Mouse (Mus musculus): ENCODE measurements at regions not wholly inside any gene's neighbourhood (a gene's known extent, or its start where the extent isn't known, plus 50 kb on each side); places are given as distances from the start of the nearest gene placed in this dataset.

DNA sequence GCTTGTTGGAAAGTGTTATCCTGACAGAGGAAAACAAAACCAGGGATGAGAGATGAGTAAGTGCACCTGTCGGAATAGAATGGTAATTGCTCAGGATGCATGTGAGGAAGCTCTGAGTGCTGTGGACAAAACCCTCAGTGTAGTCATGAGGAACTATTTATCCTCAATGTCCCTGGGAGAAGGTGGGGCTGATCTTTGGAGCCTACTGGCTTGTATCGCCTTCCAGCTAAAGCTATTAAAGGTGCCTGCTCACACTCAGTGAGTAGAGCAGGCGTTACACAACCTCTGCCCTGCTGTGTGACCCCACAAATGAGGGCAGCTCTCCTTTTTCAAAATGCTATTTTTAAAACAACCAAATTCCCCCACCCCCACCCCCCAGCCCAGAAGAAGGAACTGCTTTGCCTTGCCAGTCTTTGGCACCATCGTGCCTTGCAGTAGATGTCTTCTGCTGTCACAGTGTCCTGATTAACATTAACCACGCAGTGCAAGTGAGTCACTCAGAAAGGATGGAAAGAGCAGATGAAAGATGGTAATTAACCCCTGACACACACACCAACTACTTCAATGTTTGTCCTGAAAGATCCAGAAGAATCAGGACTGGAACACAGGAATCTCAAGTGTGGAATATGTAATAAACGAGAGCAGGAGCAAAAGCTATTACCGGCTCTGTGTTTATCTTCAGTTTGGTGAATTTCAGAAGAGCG, 440.8 kb upstream of the Tnp1 start:
- no peak for DNase-seq (ENCODE audit: low spot score in 2 of 2)

DNA sequence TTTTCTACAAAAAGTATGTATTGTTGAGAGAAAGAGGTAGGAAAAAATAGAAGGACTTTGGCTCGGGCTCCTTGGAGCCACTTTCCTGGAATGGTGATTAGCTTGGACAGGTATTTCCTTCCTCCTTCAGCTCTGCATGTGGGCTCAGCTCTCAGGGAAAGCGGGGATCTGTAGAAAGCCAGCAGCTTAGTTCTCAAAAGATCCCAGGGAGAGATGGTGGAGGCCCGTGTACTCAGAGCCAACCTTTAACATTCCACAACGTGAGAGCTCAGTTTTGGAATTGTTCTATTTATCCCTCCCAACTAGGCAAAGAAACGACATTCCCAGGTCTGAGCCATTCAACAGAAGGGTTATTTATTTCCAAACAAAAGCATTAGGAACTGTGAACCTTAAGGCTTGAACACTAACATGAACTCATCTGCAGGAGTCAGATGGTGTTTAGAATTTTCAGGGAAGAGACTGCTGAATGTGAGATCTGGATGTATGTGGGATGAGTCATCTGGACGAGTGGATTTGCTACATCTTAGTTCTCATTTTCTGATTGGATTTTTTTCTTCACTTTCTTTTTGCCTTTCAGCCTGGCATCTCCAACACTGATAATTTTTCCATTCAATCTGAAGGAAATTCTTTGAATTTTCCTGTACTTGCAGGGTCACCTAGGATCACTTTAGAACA, 428.6 kb upstream of the Tnp1 start:
- no peak for DNase-seq (ENCODE audit: low spot score in 2 of 2)

DNA sequence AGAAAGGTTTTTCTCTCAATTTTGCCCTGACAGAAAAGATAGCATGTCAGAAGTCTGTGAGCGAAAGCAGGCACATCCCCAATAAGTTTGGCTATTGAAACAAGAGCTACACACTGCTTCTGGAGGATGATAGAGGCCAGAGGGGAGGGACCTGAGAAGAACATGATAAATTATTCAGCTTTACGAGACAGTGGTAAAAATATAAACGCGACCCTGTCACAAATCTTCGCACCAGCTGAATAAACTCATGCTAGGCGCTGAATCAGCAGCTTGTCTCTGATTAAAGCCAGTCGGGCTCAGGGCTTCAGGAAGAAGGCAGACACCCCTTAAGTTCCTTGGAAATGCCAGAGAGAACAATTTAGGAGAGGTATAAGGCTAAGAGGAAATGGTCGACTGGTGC, 422.7 kb upstream of the Tnp1 start:
- no peak for DNase-seq (ENCODE audit: low spot score in 2 of 2)

DNA sequence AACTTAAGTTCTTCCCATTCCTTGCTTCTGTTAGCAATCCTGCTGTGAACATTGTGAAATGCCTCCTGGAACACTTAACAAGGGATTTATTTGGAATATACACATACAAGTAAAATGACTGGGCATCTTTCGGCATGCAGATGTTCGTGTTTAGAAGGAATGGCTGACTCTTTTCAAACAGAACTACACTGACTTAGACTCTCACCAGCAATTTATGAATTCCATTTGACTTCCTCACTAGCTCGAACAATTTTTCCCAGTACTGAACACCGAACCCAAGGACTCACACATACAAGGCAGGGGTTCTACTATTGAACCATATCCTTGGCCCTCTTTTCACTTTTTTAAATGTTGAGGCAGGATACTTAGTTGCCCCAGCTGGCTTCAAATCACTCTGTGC, 412.4 kb upstream of the Tnp1 start:
- no peak for DNase-seq (ENCODE audit: low spot score in 2 of 2)

DNA sequence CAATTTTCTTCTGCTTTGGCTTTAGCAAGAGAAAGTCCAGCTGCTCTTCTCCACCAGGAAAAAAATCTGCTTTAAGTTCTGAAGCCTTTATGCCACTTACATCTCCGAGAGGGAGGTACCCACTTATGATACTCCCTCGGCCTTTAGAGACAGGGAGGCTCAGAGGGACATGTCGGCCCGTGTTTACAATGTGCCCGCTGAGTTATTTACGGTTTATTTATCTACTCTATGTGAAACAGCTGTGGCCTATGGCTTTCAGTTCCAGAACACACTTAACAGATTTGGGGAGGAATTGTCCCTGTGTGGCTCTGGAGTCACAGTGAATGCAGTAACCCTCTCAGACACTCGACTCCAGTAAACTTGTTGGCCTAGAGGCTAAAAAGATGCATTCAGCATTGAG, 409.3 kb upstream of the Tnp1 start:
- no peak for DNase-seq (ENCODE audit: low spot score in 2 of 2)

DNA sequence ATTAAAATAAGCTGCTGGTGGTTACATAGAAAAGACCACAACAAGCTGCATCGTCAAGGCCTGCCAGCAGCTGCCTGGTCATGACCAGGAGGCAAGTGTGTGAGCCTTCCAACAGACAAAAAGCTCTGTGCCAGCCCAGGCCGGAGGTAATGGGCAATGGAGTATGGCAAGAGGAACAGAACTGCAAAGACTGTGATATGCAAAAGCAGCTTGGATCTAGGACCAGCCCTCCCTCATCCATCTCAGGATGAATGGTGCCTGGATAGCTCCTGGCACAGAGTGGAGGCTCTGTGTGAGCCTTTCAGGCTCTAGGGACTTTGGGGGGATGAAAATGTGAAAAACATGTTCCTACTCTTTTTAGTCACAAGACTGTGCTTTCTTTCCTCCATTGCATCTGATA, 402.5 kb upstream of the Tnp1 start:
- no peak for DNase-seq (ENCODE audit: low spot score in 2 of 2)

DNA sequence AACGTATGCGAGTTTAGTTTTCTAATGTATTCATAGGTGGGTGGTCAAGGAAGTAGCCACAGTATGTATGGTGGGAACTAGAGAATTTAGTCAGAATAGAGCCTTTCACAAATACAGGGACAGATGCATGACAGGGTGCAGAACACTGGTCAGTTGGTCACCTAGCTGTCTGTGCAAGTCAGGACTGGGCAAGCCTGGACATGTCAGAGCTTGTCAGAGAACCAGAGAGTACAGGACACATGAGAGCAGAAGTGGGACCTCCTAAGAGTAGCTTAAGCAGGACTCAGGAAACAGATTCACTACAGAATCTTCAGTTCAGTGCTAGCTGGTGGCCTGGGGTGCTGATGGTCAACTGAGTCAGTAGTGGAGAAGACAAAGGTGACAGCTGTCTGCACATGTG, 395.7 kb upstream of the Tnp1 start:
- no peak for DNase-seq (ENCODE audit: low spot score in 2 of 2)

DNA sequence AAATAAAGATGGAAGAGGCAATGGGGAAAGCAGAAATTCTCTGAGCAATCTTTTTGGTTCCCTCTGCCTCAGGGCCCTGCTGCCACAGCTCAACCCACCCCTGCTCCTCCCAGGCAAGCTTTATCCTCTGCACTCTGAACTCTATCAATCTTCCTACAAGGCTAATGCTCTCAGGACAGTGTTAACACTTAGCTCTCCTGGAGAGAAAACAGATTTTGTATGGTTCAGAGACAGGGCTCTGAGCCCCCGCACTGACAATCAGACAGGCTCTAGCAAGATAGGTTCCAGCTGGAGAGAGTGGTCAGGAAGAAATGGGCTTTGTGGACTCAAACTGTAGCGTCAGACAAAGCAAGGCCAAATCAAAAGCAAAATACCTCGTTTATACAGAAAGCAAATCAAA, 383.5 kb upstream of the Tnp1 start:
- no peak for DNase-seq (ENCODE audit: low spot score in 2 of 2)

DNA sequence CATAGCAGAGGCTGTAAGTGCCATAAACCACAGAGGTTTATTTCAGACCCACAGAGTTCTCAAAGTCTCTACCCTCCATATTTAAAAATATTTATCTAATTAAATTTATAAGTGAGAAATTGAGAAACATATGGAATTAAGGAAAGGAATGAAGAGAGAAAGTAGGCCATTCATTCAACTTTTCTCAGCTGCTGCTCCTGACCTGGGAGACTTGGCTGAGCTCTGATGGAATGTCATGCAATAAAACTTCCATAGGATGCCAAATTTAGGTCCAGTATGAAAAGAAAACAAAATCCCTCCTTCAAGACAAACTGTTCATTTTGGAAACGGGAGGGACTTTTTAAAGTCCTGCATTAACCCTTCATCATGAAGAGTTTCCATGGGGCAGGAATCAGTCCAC, 379.3 kb upstream of the Tnp1 start:
- DNase-seq (ENCODE audit: low spot score in 2 of 2) = no peak

DNA sequence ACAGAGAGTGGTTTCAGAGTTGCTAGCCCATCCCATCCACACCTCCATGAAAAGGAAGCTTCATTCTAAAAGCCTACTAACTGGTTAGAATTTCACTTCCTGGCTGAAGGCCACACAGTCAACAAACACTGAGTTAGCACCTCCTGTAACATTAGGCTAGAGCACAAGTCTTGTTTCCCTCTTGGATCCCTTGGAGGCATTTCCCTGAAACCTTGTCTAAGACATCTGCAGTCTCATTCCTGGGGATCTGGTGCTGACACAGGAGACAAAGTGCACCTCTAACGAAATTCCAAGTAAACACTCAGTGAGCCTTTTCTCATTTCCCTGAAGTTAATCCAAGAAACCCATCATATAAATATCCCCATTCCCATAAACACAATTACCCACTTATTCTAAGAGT, 378.8 kb upstream of the Tnp1 start:
- no peak for DNase-seq (ENCODE audit: low spot score in 2 of 2)

DNA sequence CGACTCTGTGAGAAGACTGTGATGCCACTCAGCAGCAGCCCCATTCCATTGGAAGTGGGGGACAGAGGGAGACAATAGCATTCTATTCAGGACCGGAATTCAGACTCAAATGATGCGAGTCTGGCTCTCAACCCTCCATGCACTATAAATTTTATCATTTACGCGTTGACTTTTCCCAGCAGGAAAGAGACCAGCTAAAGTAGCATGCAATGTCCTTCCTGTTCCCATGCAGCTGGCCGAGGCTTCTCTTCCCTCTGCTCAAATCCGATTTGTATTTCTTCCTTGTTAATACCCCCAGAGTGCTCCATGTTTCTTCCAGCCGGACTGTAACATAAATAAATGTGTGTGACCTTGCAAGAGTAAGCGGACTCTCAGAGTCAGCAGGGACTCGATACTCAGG, 376.4 kb upstream of the Tnp1 start:
- DNase-seq (ENCODE audit: low spot score in 2 of 2) = no peak

DNA sequence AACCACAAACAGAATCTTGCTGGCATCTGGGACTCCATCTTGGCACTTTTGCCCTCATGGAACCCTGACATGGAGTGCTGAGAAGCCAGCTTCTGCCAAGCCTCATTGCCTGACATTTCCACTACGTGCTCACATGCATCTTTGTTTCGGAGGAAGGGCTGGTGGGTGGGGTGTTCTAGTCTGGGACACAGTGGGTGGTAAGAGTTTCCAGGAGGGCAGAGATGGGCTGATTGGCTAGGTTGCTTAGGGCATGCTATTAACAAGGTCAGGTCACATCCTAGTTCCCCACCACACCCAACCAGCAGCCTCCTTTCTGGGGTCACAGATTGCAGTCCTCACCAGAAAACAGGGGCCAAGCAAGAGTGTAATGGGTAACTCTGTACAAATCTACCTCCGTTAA, 374.3 kb upstream of the Tnp1 start:
- DNase-seq (ENCODE audit: low spot score in 2 of 2) = no peak

DNA sequence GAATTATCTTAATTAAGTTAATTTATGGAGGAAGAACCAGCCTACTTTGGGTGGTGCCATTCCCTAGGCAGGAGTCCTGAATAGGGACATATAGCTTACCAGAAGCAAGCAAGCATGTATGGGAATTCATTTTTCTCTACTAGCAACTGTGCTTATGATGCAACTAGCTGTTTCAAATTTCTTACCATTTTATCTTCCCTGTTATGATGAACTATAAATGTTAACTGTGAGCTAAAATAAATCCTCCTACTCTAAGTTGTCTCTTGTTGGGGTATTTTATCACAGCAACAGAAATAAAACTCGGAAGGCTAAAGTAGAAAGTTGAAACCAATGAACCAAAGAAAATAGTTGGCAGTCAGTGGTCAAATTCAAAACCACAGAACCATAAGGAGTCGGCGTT, 373.5 kb upstream of the Tnp1 start:
- no peak for DNase-seq (ENCODE audit: low spot score in 2 of 2)

DNA sequence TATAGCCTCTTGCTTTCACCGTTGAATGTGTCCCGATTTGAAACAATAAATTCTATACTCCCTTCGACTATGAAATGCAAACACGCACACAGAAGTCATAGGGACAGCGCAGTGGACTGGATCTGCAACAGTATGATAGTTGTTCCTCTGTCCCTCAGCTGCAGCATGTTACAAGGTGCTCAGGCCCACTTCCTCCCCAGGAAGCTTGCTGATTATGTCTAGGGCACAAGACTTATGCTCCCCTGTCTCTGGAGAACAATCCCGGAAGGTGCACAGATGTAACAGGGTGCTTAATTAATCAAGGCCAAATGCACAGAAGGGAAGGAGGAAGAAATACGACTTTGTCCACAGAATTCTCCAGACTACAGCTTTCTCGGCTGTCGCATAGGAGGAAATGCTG, 365.9 kb upstream of the Tnp1 start:
- DNase-seq (ENCODE audit: low spot score in 2 of 2) = no peak

DNA sequence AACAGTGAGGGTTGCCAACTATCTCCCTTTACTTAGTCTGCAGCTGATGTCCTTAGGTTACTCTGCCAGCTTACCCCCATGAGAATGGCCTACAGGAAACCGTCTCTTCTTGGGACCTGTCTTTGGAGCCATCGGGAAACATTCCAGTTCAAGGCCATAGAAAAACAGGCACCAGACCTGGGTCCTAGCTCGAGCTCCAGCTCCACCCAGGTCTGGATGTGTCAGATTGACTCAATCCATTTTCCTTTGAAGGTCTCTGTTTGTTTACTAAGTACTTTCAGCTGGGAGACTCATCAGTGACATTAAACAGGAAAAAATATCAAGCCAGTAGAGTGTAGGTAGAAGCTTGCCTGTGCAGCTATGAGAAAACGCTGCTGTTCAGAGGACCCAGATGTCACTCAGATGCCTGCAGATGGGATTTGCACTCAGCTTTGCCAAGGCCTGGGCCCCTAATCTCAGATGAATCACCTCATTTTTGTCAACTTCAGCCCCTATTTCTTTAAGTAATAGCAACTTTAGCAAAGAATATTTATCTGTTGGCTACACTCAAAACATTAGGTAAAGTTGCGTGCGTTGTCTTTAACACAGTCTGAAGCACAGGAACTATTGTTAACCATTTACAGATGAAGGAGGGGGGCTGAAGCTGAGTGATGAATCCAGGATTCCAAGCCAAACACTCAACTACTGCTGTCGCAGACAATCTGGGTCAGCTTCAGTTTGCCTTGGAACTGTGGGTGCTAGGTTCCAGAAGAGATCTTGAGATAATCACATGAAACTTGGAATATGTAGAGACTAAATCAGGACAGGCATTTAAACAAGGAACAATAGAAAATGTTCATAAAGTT, 359.0 kb upstream of the Tnp1 start:
- DNase-seq (ENCODE audit: low spot score in 2 of 2) = no peak

DNA sequence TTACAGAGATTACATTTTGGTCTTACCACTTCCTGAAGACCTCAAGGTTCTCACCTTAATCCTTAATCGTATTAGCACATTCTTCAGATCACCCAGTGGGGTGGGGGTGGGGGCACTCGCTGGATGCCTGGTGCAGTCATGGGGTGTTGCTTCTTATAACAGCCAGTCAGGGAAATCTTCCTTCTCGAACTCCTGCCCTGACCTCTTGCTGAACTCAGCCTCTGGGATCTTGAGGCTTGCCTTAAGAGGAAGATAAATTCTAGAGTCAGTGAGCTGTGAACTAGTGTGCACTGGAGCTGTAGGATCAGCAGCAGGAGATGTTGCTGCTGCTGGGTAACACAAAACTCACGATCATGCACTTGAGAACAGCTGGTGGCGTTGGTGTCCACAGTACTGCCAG, 352.5 kb upstream of the Tnp1 start:
- no peak for DNase-seq (ENCODE audit: low spot score in 2 of 2)

DNA sequence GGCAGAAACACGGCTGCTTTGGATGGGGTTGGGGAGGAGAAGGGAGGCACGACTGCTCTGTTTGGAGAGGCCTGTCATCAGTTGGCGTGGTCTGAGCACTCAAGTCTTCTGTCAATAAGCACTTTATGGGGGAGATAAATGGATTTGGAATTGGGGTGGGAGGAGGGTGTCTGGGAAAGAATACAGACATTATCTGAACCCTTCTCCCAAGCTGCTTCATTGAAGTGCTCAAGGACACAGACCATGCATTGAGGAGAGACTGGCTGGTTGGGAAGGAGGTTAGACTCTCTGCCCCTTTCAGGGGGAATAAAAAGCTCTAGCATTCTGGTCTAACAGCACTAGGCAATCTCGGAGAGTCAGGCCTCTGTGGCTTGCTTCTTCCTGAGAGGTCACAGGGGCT, 350.1 kb upstream of the Tnp1 start:
- no peak for DNase-seq (ENCODE audit: low spot score in 2 of 2)

DNA sequence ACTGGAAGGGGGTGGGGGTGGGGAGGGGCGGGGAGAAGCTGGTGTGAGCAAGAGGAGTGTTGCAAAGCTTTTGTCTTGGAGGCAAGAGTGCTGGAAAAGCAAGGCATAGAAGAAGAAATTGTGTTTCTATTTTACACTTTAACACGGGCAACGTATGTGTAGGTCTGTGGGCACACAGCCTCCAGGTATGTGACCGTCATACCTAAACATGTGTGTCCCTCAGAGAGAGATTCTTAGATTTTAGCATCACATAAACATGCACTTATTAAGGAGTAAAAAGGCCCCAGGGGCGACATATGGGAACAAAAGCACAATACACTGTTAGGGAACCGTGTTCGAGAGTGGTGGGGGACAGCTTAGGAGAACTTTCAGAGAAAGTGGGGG, 348.6 kb upstream of the Tnp1 start:
- no peak for DNase-seq (ENCODE audit: low spot score in 2 of 2)

DNA sequence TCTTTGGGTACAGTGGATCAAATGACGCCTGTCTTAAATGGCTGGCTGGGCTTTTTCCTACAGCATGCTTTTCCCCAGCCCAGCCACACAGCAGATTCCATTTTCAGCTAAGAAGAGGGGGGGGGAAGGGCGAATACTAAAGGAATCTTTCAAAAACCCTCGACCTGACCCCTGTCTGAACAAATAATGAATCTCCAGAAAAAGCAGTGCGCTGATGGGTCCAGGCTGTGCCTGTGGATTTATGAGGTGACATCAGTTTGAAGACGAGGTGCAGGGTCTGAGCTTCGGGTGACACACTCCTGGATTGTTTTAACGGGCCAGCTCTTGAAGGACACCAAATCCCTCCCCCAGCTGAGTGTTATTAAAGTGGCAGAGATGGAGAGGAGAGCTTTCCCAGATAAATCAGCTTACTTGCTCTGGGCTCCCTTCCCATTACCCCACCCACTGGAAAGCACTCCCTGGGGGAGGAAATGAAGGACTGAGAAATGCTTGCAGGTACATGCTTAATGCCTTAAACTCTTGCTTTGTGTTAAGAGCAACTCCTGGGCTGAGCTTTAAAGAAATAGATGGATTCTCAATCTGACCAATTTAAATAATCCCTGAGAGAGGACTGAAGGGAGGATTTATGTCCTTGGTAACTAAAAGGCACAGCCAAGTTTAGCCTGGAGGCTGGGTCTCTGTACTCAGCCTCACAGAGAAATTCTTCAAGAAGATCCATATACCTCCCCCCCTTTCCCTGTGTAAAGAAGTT, 348.0 kb upstream of the Tnp1 start:
- no peak for DNase-seq (ENCODE audit: low spot score in 2 of 2)

DNA sequence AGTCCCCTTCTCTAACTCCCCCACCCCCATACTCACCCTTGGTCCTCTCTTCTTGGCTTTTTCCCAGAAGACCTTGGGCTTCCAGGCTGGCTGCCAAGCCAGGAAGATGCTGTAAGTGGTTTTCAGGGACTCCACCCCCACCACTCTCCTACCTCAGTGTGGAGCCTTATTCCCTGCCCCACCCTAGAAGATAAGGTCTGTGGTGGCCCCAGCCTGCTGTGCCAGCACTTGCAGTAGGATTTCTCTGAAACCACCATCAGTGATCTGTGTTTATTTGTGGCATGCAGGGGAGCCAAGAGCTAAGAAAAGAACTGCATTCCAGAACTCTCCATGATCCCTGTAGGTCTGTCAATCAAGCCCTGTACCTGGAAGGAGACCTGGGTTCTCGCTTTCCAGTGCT, 346.4 kb upstream of the Tnp1 start:
- DNase-seq (ENCODE audit: low spot score in 2 of 2) = no peak

DNA sequence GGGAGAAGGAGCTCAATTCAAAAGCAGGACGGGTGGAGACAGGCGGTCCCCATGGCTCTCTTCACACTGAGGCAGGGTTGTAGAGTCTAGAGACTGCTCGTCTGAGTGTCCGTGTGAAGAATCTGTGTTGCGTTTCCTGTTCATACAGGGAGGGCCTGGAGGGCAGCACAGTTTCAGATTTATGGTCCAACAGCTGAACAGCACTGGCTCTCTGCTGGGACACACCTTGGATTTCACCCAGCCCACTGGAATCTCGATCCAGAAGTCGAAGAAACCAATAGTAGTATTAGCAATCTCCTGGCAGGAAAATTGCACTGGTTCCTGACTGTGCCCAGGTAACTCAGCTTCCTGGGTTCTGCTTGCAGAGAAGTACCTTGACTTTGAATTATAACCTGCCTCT, 345.6 kb upstream of the Tnp1 start:
- no peak for DNase-seq (ENCODE audit: low spot score in 2 of 2)

DNA sequence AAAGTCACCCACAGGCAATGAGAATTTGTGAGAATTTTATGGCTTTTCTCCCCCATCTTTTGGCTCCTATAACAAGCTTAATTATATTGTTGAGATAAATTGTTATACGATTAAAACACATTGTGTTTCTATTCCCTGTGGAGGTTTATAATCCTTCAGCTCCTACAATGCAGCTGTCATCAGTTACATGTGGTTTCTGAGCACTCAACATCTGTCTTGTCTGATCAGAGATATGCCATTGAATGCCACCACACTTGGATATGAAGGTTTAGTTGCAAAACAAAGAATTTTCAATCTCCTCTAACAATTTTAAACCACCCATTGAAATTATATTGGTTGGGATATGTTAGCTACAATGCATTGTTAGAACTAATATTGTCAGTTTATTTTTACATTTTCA, 338.7 kb upstream of the Tnp1 start:
- no peak for DNase-seq (ENCODE audit: low spot score in 2 of 2)
